Mouse (Mus musculus) forebrain, embryonic 12.5 days (tissue): ENCODE measurements around the gene H2-Ab1. TPM values are rescaled to one million over a fixed set of nuclear protein-coding genes. Genes with fewer than 3 reads are reported as not detected.

Experiments
- ATAC-seq: fragments of 200-750 bp; cut with Nextera tagmentation; 2 replicates; pipeline ENCODE4 v1.8.0; 2017; ENCODE audit warnings: moderate TSS enrichment; ENCODE audit not compliant: low FRiP score
- H3K27ac ChIP-seq: fragments of 300-500 bp; sonication (generic); 2 replicates; pipeline ENCODE4 v1.5.1; 2016; ENCODE audit warnings: mild to moderate bottlenecking
- H3K27me3 ChIP-seq: fragments of 300-500 bp; sonication (generic); 2 replicates; pipeline ENCODE4 v1.6.1; 2016; ENCODE audit warnings: mild to moderate bottlenecking
- H3K36me3 ChIP-seq: fragments of 300-500 bp; sonication (generic); replicated peaks from 2 replicates; pipeline ENCODE4 v1.6.1; 2016; ENCODE audit warnings: mild to moderate bottlenecking
- H3K4me1 ChIP-seq: fragments of 300-500 bp; sonication (generic); 2 replicates; pipeline ENCODE4 v1.6.1; 2016
- H3K4me2 ChIP-seq: fragments of 300-500 bp; sonication (generic); 2 replicates; pipeline ENCODE4 v1.6.1; 2016; ENCODE audit warnings: mild to moderate bottlenecking, moderate library complexity
- H3K4me3 ChIP-seq: fragments of 300-500 bp; sonication (generic); replicated peaks from 2 replicates; pipeline ENCODE4 v1.5.1; 2016; ENCODE audit warnings: mild to moderate bottlenecking
- H3K9ac ChIP-seq: fragments of 300-500 bp; sonication (generic); 2 replicates; pipeline ENCODE4 v1.6.1; 2016; ENCODE audit warnings: mild to moderate bottlenecking
- H3K9me3 ChIP-seq: fragments of 300-500 bp; sonication (generic); 2 replicates; pipeline ENCODE4 v1.6.1; 2016
- WGBS: fragments of 180-500 bp; shearing (Covaris S2); methylation state at CpG from one replicate; pipeline ENCODE4 v1.1.7; 2016; 5-methylcytosine and 5-hydroxymethylcytosine counted together
- polyA plus RNA-seq: library from polyadenylated mRNA; unstranded; fragments of >200 nt; fragmentation: Nextera tagmentation; extraction: Ambion mirVana; gene quantifications from 2 replicates; pipeline ENCODE4 v1.2.1, GENCODE M21; 2016

Gene H2-Ab1
- polyA plus RNA-seq, 1 experiment from 2014 or later, result 1.9 TPM

DNA sequence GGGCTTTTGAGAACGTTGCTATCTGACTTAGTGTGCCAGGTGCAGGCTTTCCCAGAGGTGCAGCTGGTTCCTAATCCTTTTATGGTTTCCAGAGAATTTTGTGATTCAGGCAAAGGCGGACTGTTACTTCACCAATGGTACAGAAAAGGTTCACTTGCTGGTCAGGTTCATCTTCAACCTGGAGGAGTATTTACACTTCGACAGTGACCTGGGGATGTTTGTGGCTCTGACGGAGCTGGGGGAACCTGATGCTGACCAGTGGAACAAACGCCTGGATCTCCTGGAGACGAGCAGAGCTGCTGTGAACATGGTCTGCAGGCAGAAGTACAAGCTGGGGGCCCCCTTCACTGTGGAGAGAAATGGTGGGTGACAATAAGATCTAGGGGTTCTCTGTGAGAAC is 16.6 kb upstream of the H2-Ab1 start:
- Histone ChIP-seq H3K4me2 (no peak overlapping the region), H3K9me3 (no peaks in the 10 kb centered on the region), H3K27me3 (0 out of 2 replicates have a peak, but pooled peaks cover 6% of the 10 kb centered on the region), H3K9ac (no peak overlapping the region), H3K36me3 (no peaks in the 10 kb centered on the region), H3K4me1 (no peaks in the 10 kb centered on the region), H3K4me3 (no peak overlapping the region), H3K27ac (no peak overlapping the region)
- 81% methylated on average over 6 of the region's 6 CpGs for WGBS
- no peak for ATAC-seq

DNA sequence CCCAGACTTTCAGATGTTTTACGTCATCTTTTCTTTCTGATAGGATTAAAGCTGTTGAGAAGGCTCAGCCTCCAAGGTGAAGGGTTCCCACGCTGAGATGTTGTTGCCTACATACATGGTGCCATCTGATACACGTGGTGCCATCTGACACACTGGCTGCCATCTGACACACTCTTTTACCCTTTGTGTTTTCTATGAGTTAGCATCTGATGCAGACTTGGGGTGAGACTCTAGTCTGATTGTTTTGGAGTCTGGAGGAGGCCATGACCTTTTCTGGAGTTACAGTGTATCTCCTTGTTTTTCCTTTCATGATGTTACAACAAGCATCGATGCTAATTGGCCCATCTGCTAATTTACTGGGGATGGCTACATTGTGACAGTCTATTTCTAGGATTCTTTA is 12.8 kb upstream of the H2-Ab1 start:
- ATAC-seq, result no peak
- Histone ChIP-seq H3K36me3 (no peaks in the 10 kb centered on the region), H3K9ac (no peak overlapping the region), H3K4me3 (no peak overlapping the region), H3K4me2 (no peak overlapping the region), H3K4me1 (no peaks in the 10 kb centered on the region), H3K9me3 (no peaks in the 10 kb centered on the region), H3K27ac (no peak overlapping the region), H3K27me3 (0 out of 2 replicates have a peak, but pooled peaks cover 10% of the 10 kb centered on the region)
- 75% methylated on average over 4 of the region's 4 CpGs for WGBS

DNA sequence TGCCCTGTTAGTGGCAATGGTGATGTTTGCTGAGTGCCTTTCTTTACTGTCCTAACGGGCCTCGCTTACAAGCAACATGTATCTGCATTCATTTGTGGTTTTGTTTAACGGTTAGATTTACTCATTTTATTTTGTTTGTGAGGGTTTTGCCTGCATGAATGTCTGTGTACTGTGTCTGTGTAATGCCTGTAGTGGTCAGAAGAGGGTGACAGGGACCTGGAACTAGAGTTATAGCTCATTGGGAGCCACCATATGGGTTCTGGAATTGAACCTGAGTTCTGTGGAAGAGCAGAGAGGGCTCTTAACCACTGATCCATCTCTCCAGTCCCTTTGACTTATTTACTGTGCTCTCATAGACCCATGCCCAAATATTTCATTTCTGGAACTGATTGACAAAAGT is 10.4 kb upstream of the H2-Ab1 start:
- Histone ChIP-seq H3K36me3 (no peaks in the 10 kb centered on the region), H3K27ac (no peak overlapping the region), H3K4me3 (no peak overlapping the region), H3K27me3 (0 out of 2 replicates have a peak, but pooled peaks cover 10% of the 10 kb centered on the region), H3K9ac (no peak overlapping the region), H3K4me2 (no peak overlapping the region), H3K9me3 (no peaks in the 10 kb centered on the region), H3K4me1 (no peaks in the 10 kb centered on the region)
- ATAC-seq, result no peak
- WGBS, result 91% methylated on average over 3 of the region's 3 CpGs

DNA sequence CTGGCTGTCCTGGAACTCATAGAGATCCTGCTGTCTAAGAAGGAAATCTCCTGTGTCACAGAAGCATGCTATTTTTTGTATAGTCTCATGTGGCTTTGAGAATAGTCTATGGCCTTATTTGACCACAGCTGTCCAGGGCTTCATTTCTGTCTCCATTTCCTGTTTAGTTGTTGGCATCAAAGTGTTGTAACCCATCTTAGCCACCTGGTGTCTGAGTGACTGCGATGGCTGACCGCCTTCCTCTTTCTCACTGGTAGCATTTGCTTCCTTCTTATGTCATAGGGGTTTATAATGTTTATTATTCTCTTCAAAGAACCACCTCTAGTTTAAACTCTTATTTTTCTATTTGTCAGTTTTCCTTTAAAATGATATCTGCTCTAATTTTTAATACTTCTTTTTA is 8.7 kb upstream of the H2-Ab1 start:
- H3K4me1 ChIP-seq, result no peaks in the 10 kb centered on the region
- no peak overlapping the region for H3K4me3 ChIP-seq
- no peak overlapping the region for H3K9ac ChIP-seq
- H3K27ac ChIP-seq, result no peak overlapping the region
- no peaks in the 10 kb centered on the region for H3K36me3 ChIP-seq
- ATAC-seq, result no peak
- no peak overlapping the region for H3K4me2 ChIP-seq
- H3K27me3 ChIP-seq, result 0 out of 2 replicates have a peak, but pooled peaks cover 9% of the 10 kb centered on the region
- 69% methylated on average over 2 of the region's 2 CpGs for WGBS
- H3K9me3 ChIP-seq, result no peaks in the 10 kb centered on the region

DNA sequence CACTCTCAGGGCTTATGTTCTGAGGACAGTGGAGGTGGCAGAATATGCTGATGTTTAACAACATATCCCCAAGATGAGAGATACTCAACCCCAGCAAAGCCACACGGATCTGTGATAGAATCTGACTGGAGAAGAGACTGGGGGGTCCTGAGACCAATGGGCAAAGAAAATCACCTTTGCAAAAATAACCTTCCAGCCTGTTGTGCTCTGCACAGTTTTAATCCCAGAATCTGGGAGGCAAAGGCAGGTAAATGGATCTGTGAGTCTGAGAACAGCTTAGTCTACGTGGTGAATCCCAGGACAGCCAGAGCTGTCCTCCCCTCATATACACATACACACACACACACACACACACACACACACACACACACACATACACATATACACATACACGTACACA is 8.1 kb upstream of the H2-Ab1 start:
- H3K27ac ChIP-seq, result no peak overlapping the region
- no peaks in the 10 kb centered on the region for H3K9me3 ChIP-seq
- no peak overlapping the region for H3K4me3 ChIP-seq
- H3K27me3 ChIP-seq, result 0 out of 2 replicates have a peak, but pooled peaks cover 5% of the 10 kb centered on the region
- H3K4me1 ChIP-seq, result no peaks in the 10 kb centered on the region
- H3K4me2 ChIP-seq, result no peak overlapping the region
- ATAC-seq, result no peak
- H3K9ac ChIP-seq, result no peak overlapping the region
- H3K36me3 ChIP-seq, result no peaks in the 10 kb centered on the region
- WGBS, result 39% methylated on average over 3 of the region's 3 CpGs

DNA sequence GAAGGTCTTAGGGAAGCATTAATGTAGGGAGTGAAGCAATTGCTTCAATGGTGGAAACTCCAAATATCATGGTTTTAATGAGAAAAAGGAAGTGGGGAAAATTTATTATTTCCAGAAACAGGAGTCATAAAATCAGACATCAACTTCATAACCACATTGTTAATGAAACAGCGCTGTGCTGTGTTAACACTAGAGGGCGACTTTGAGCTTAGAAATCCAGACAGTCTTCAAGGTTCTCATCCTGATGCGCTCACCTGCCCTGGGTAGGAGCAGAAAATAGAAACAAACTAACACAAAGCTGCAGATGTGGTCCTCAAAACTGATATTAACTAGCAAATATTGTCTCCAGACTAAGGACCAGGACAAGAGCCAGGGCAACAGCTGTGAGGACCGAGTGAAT is 7.6 kb upstream of the H2-Ab1 start:
- Histone ChIP-seq H3K27me3 (0 out of 2 replicates have a peak, but pooled peaks cover 5% of the 10 kb centered on the region), H3K27ac (no peak overlapping the region), H3K4me2 (no peak overlapping the region), H3K4me3 (no peak overlapping the region), H3K9me3 (no peaks in the 10 kb centered on the region), H3K4me1 (no peaks in the 10 kb centered on the region), H3K9ac (no peak overlapping the region), H3K36me3 (no peaks in the 10 kb centered on the region)
- ATAC-seq, result no peak
- WGBS, result 22% methylated on average over 4 of the region's 4 CpGs

DNA sequence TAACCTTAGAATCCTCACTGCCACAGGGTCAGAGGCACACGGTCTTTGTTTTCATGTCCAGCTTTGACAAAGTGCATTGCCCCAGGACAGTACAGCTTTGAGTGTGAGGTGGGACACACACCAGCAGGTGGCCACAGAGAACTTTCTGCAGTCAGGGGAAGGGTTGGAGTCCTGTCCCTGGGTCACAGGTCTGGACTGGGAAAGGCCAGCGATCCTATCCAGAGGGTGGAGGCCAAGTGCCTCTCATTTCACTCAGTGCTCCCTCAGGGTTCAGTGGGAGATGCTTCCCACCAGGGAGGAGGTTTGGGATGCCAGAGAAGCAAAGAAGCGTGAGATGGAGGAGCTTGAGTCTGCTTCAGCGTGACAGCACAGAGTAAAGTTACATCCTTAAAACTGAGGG is 5.8 kb upstream of the H2-Ab1 start:
- H3K9me3 ChIP-seq, result no peaks in the 10 kb centered on the region
- no peak overlapping the region for H3K4me3 ChIP-seq
- H3K9ac ChIP-seq, result no peak overlapping the region
- no peak for ATAC-seq
- H3K27ac ChIP-seq, result no peak overlapping the region
- H3K4me1 ChIP-seq, result no peaks in the 10 kb centered on the region
- H3K4me2 ChIP-seq, result no peak overlapping the region
- no peaks in the 10 kb centered on the region for H3K36me3 ChIP-seq
- 0 out of 2 replicates have a peak, but pooled peaks cover 8% of the 10 kb centered on the region for H3K27me3 ChIP-seq
- WGBS, result 51% methylated on average over 4 of the region's 4 CpGs

DNA sequence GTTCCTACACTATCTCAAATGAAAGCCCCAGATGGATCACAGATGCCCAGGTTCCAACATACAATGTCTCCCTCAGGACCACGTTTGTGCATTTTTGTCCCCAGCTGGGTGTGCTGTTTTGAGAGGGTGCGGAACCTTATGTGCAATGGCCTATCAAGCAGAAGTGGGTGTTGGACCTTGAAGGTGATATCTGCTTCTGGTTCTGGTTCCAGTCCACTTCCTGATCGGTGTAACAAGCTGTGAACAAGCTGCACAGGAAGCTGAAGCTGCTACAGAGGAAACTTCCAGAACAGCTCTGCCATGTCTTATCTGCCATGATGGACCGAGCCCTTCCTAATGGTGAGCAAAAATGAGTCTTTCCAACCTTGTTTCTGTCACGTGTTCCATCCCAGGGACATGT is 988 bp upstream of the H2-Ab1 start:
- H3K27me3 ChIP-seq, result peaks cover 13% of the 10 kb centered on the region; the same call in 1 of the 2 replicates
- 81% methylated on average over 5 of the region's 5 CpGs for WGBS
- no peak overlapping the region for H3K27ac ChIP-seq
- no peaks in the 10 kb centered on the region for H3K4me1 ChIP-seq
- H3K4me2 ChIP-seq, result no peak overlapping the region
- H3K4me3 ChIP-seq, result no peak overlapping the region
- no peaks in the 10 kb centered on the region for H3K9me3 ChIP-seq
- ATAC-seq, result no peak
- H3K9ac ChIP-seq, result no peak overlapping the region
- H3K36me3 ChIP-seq, result no peaks in the 10 kb centered on the region

DNA sequence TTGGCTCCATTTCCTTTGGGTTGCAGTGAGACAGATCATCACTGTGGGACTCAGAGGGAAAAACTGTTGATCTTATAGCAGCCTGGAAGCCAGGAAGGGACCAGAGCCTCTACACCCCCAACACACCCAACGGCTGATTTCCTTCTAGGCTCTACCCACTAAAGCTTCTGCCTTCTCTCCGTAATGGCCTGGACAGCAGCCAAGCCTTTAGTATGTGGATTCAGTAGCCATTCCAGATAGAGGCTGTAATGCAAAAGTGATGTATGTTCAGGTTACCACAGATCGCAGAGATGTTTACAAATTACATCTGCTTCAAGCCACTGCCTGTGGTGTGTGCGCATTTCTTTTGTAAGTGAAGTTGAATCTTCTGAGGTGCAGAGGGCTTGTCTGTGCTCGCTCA is 3.1 kb downstream of the H2-Ab1 start:
- Histone ChIP-seq H3K27ac (no peak overlapping the region), H3K4me1 (peaks cover 20% of the 10 kb centered on the region), H3K9me3 (no peaks in the 10 kb centered on the region), H3K4me3 (no peak overlapping the region), H3K27me3 (peaks cover 48% of the 10 kb centered on the region), H3K9ac (no peak overlapping the region), H3K36me3 (no peaks in the 10 kb centered on the region), H3K4me2 (no peak overlapping the region)
- WGBS, result 86% methylated on average over 5 of the region's 5 CpGs
- no peak for ATAC-seq

DNA sequence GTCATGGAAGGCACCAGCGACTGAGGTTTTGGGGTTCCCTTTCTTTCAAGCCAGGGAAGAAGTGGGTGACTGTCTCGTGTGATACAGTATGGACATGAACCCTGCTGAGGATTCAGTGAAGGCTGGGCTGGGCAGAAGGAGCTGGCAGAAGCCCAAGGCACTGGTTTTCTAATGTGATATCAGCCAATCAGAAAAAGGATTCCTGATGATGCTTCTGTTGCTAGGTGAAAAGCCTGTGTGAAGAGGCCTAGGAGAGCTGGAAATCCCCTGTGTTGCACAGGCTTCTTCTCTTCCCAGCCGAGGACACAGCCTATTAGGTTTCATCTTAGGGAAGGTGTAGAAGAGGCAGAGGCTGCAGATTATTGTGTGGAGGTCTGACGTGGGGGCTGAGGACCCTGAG is 4.0 kb downstream of the H2-Ab1 start:
- WGBS, result 37% methylated on average over 4 of the region's 4 CpGs
- H3K36me3 ChIP-seq, result no peaks in the 10 kb centered on the region

DNA sequence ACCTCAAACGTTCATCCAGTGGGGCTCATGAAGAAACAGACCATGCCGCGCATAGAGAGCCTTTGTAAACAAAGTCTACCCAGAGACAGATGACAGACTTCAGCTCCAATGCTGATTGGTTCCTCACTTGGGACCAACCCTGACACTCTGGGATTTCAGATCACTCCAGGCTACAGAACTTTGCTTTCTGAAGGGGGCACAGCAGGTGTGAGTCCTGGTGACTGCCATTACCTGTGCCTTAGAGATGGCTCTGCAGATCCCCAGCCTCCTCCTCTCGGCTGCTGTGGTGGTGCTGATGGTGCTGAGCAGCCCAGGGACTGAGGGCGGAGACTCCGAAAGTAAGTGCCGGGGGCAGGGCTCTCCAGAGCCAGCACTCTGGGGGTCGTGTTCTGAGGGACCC is 5.6 kb downstream of the H2-Ab1 start:
- peak; percentile 74 for ATAC-seq
- Histone ChIP-seq H3K36me3 (no peaks in the 10 kb centered on the region), H3K4me2 (peak overlapping the region; percentile 93), H3K9ac (peak overlapping the region; percentile 39; the same call in 1 of the 2 replicates), H3K27me3 (peaks cover 60% of the 10 kb centered on the region), H3K9me3 (no peaks in the 10 kb centered on the region), H3K4me3 (peak overlapping the region; percentile 53), H3K4me1 (peaks cover 20% of the 10 kb centered on the region), H3K27ac (no peak overlapping the region)
- WGBS, result under 1% methylated on average over 8 of the region's 8 CpGs

More for the DNA sequence above, 4.0 kb downstream of the H2-Ab1 start:
- H3K9me3 ChIP-seq, result no peaks in the 10 kb centered on the region
- peak; percentile 70 for ATAC-seq
- H3K27me3 ChIP-seq, result peaks cover 52% of the 10 kb centered on the region
- no peak overlapping the region for H3K4me2 ChIP-seq
- H3K4me1 ChIP-seq, result peaks cover 20% of the 10 kb centered on the region
- no peak overlapping the region for H3K4me3 ChIP-seq
- H3K9ac ChIP-seq, result no peak overlapping the region
- H3K27ac ChIP-seq, result no peak overlapping the region

DNA sequence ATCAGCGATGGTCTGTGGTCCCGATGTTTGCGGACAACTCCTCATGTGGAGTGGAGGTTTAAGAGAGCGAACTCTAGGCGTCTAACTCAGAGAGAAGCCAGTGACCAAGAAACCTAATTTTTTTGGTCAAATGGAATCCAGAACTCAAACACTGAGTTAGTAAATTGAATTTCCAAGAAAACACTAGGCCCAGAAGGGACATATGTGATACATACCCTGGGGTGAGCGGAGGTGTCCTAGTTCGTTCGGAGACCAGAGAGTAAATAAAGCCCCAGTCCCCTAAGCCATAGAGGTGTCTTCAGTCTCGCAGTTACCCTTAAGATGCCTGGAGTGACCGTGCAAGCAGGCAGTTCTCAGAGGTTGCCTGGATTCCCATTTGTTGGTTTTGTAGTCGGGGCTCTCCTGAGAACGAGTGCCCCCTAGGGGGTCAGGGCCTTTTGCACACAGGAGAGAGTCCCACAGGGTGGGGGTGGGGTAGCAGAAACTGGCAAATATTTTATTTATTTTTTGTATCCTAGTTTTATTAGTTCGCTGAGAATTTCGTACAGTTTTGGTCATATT is 6.4 kb downstream of the H2-Ab1 start:
- Histone ChIP-seq H3K4me2 (peak overlapping the region; percentile 93), H3K27ac (no peak overlapping the region), H3K9me3 (no peaks in the 10 kb centered on the region), H3K36me3 (no peaks in the 10 kb centered on the region), H3K9ac (no peak overlapping the region), H3K4me1 (peaks cover 20% of the 10 kb centered on the region), H3K27me3 (peaks cover 54% of the 10 kb centered on the region), H3K4me3 (peak overlapping the region; percentile 53)
- no peak for ATAC-seq
- 3% methylated on average over 14 of the region's 14 CpGs for WGBS
